Mouse (Mus musculus): ENCODE results near the gene Gpr37l1. TPM values are rescaled to one million over a fixed set of nuclear protein-coding genes. Genes with fewer than 3 reads are reported as not detected.

Gpr37l1 gene
- total and polyA plus RNA-seq, 3 experiments = not detected

DNA sequence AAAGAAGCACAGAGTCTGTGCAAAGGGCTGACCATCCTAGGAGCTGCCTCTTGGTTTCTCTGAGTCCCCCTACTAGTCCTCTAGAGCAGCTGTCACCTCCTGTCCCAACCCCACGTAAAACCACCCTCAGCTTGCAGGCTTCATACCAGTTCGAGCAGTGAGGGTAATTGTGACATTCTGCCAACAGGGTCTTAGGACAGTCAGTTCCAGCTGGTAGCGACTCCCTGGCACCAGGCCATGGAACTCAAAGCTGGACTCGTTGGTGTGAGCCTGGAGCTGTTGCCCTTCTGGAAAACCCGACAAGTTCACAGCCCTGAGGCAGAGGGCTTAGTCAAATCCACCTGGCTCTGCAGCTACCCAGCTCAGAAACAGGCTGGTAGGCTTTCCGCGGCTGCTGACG lies 41.5 kb downstream of the Gpr37l1 start:
- no peaks in the 10 kb centered on the region for H3K79me2 ChIP-seq (replicated peaks; ENCODE audit: control insufficient read depth, extremely low read depth, insufficient read depth, poor library complexity, severe bottlenecking)
- H3K27me3 ChIP-seq (replicated peaks) = no peaks in the 10 kb centered on the region
- no peak for TF ChIP-seq SIN3A (IDR thresholded peaks at IDR 0.05; ENCODE audit: low read length)
- TF ChIP-seq JUN (IDR thresholded peaks at IDR 0.05; ENCODE audit: insufficient read depth, low read depth, low read length) = no peak
- TF ChIP-seq ZC3H11A (IDR thresholded peaks at IDR 0.05; ENCODE audit: low read depth, low read length) = no peak
- TF ChIP-seq UBTF (IDR thresholded peaks at IDR 0.05; ENCODE audit: low read depth, low read length) = no peak
- TF ChIP-seq ELF1 (IDR thresholded peaks at IDR 0.05; ENCODE audit: low read depth, low read length) = no peak
- no peak for TF ChIP-seq MEF2A (IDR thresholded peaks at IDR 0.05; ENCODE audit: borderline replicate concordance, low read depth, low read length)
- TF ChIP-seq E2F4 (IDR thresholded peaks at IDR 0.05; ENCODE audit: insufficient replicate concordance, low read depth, low read length) = no peak
- no peak for TF ChIP-seq ZNF384 (IDR thresholded peaks at IDR 0.05; ENCODE audit: low read depth, low read length)
- TF ChIP-seq POLR2A (IDR thresholded peaks at IDR 0.05; ENCODE audit: low read depth, low read length) = no peak
- H3K4me3 ChIP-seq (replicated peaks in 1 of 3; ENCODE audit: low read depth in 2 of 3, low read length in 2 of 3, poor library complexity in 1 of 3) = no peak overlapping the region
- peaks cover 12 to 49% of the 10 kb centered on the region in 2 experiments for H3K4me1 ChIP-seq (ENCODE audit: control insufficient read depth in 1 of 2, insufficient read depth in 2 of 2)
- peaks cover 33 to 63% of the 10 kb centered on the region in 2 experiments for H3K36me3 ChIP-seq (replicated peaks in 1 of 2; ENCODE audit: control insufficient read depth in 1 of 2, insufficient read depth in 1 of 2, low read length in 1 of 2)
- dilution Hi-C loops (cut with MboI; ENCODE audit: extremely low pct_ligation_motif_present, extremely low pct_unique_long_range_greater_than_20kb, low sequenced_read_pairs) = no loop called here
- no peak overlapping the region for H3K4me2 ChIP-seq (ENCODE audit: insufficient read depth, low read depth, poor library complexity, severe bottlenecking)
- no peak for DNase-seq (ENCODE audit: extremely low read depth)
- H3K9me3 ChIP-seq (replicated peaks; ENCODE audit: low read length) = no peaks in the 10 kb centered on the region
- in situ Hi-C loops (cut with MboI; ENCODE audit: low pct_ligation_motif_present, low pct_unique_long_range_greater_than_20kb, low sequenced_read_pairs) = no loop called here
- no peak overlapping the region for H3K27ac ChIP-seq (ENCODE audit: insufficient read depth, low read depth)
- H3K9ac ChIP-seq (ENCODE audit: insufficient read depth, low read depth) = no peak overlapping the region

- no peak overlapping the region for H3K27ac ChIP-seq (ENCODE audit: insufficient read depth, low read depth)
- H3K27me3 ChIP-seq (replicated peaks) = no peaks in the 10 kb centered on the region
- no peaks in the 10 kb centered on the region for H3K79me2 ChIP-seq (replicated peaks; ENCODE audit: control insufficient read depth, extremely low read depth, insufficient read depth, poor library complexity, severe bottlenecking)
- peaks cover 44 to 75% of the 10 kb centered on the region in 2 experiments for H3K36me3 ChIP-seq (replicated peaks in 1 of 2; ENCODE audit: control insufficient read depth in 1 of 2, insufficient read depth in 1 of 2, low read length in 1 of 2)
- DNase-seq (ENCODE audit: extremely low read depth) = no peak
- H3K9ac ChIP-seq (ENCODE audit: insufficient read depth, low read depth) = no peak overlapping the region
- in situ Hi-C loops (cut with MboI; ENCODE audit: low pct_ligation_motif_present, low pct_unique_long_range_greater_than_20kb, low sequenced_read_pairs) (no loop called here), dilution Hi-C loops (cut with MboI; ENCODE audit: extremely low pct_ligation_motif_present, extremely low pct_unique_long_range_greater_than_20kb, low sequenced_read_pairs) (no loop called here)
- no peak overlapping the region for H3K4me3 ChIP-seq (replicated peaks in 1 of 3; ENCODE audit: low read depth in 2 of 3, low read length in 2 of 3, poor library complexity in 1 of 3)
- H3K4me2 ChIP-seq (ENCODE audit: insufficient read depth, low read depth, poor library complexity, severe bottlenecking) = no peak overlapping the region
- no peak for TF ChIP-seq MEF2A (IDR thresholded peaks at IDR 0.05; ENCODE audit: borderline replicate concordance, low read depth, low read length)
- TF ChIP-seq POLR2A (IDR thresholded peaks at IDR 0.05; ENCODE audit: low read depth, low read length) = no peak
- TF ChIP-seq CHD2 (IDR thresholded peaks at IDR 0.05; ENCODE audit: low read length) = no peak
- no peak for TF ChIP-seq ZKSCAN1 (IDR thresholded peaks at IDR 0.05; ENCODE audit: borderline replicate concordance, low read depth, low read length)
- TF ChIP-seq E2F4 (IDR thresholded peaks at IDR 0.05; ENCODE audit: insufficient replicate concordance, low read depth, low read length) = no peak
- no peak for TF ChIP-seq NRF1 (IDR thresholded peaks at IDR 0.05; ENCODE audit: low read depth, low read length)
- TF ChIP-seq MAZ (IDR thresholded peaks at IDR 0.05; ENCODE audit: low read depth, low read length) = no peak
- no peak for TF ChIP-seq GABPA (IDR thresholded peaks at IDR 0.05; ENCODE audit: insufficient replicate concordance, low read depth, low read length)
- TF ChIP-seq JUN (IDR thresholded peaks at IDR 0.05; ENCODE audit: insufficient read depth, low read depth, low read length) = no peak
- no peak for TF ChIP-seq UBTF (IDR thresholded peaks at IDR 0.05; ENCODE audit: low read depth, low read length)
- no peak for TF ChIP-seq TCF12 (IDR thresholded peaks at IDR 0.05; ENCODE audit: low read depth, low read length)
- no peak for TF ChIP-seq RAD21 (IDR thresholded peaks at IDR 0.05; ENCODE audit: low read depth, low read length)
- no peaks in the 10 kb centered on the region for H3K9me3 ChIP-seq (replicated peaks; ENCODE audit: low read length)
- H3K4me1 ChIP-seq (ENCODE audit: control insufficient read depth in 1 of 2, insufficient read depth in 2 of 2) = peaks cover 8 to 43% of the 10 kb centered on the region in 2 experiments
Observed at GRCm38 (mm10) chr1:135124573-135125363, 42.7 kb downstream of the Gpr37l1 start.

Measured in CH12.LX (cell line).